Mouse (Mus musculus) testis, adult 2 months (tissue): ENCODE measurements around the gene Zfp648. TPM values are rescaled to one million over a fixed set of nuclear protein-coding genes. Genes with fewer than 3 reads are reported as not detected.

Experiments used
- H3K27ac ChIP-seq: fragments of 200-500 bp; 2 replicates; pipeline ENCODE4 v1.5.1; 2012; ENCODE audit warnings: low read depth, low read length; ENCODE audit not compliant: control insufficient read depth, insufficient read depth
- H3K27me3 ChIP-seq: fragments of 200-500 bp; 2 replicates; pipeline ENCODE4 v1.6.1; 2012; ENCODE audit warnings: mild to moderate bottlenecking, low read length, moderate library complexity; ENCODE audit not compliant: control insufficient read depth, insufficient read depth
- H3K36me3 ChIP-seq: fragments of 200-500 bp; 2 replicates; pipeline ENCODE4 v1.6.1; 2012; ENCODE audit warnings: mild to moderate bottlenecking, low read length; ENCODE audit not compliant: control insufficient read depth, insufficient read depth
- H3K4me1 ChIP-seq: fragments of 200-500 bp; 2 replicates; pipeline ENCODE4 v1.6.1; 2012; ENCODE audit warnings: low read length; ENCODE audit not compliant: control insufficient read depth, insufficient read depth
- H3K4me3 ChIP-seq: fragments of 200-500 bp; 2 replicates; pipeline ENCODE4 v1.5.1; 2012; ENCODE audit warnings: low read depth, mild to moderate bottlenecking, low read length, moderate library complexity, mixed read lengths; ENCODE audit not compliant: control insufficient read depth
- CTCF ChIP-seq: fragments of 200-500 bp; IDR thresholded peaks from 2 replicates; pipeline ENCODE4 v1.5.1; 2012; ENCODE audit warnings: low read depth, mild to moderate bottlenecking, inconsistent platforms, low read length, moderate library complexity; ENCODE audit not compliant: control insufficient read depth, insufficient read depth, insufficient replicate concordance
- POLR2A ChIP-seq: fragments of 200-500 bp; IDR thresholded peaks from 2 replicates; pipeline ENCODE4 v1.6.1; 2012; ENCODE audit warnings: low read depth, mild to moderate bottlenecking, inconsistent platforms, low read length, moderate library complexity; ENCODE audit not compliant: control insufficient read depth
- polyA plus RNA-seq: library from polyadenylated mRNA; depleted of rRNA; stranded (reverse); fragments of >200 nt; gene quantifications from 2 replicates; pipeline ENCODE4 v1.2.3, GENCODE M21; 2012; rRNA removed

Gene Zfp648
- polyA plus RNA-seq = 0.59 TPM in 1 of 2 replicates, not detected in the other

DNA sequence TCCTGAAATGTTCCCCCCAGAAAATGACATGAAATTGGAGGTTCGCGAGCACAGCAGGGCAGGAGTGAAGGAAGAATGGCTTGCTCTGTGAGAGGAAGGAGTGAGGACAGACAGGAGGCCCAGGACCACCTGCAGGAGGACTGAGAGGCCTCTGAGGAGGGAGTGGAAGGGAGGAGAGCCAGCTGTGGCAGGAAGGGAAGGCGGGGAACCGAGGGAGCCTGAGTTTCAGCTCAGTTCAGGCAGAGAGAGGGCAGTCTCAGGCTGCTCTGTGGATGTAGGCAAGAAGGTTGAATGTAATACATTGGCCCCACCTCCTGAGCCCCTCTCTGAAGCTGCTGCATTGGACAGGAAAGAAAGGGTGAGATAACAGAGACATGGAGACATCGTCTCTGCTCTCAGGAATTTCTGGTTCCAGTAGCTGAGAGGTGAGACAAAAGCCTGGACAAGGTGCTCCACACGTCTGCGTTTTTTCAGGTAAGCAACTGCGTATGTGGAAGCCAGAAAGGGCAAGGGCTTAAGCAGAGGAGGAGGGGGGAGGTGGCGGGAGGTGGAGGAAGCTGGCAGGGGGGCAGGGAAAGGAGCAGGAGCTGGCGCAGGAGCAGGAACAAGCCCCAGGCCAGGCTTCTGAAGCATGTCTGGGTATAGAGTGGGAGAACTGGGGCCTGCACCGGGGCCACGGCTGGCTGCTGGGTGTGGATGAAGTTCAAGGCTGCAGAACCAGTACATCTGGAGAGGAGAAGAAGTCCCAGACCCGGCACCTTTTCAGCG, at the start of gene Zfp648:
Gene Zfp648 (plus strand): TSS at position 233 of the 768 bp plus-strand sequence.
- Histone ChIP-seq H3K27me3 (no peaks in the 10 kb centered on the region), H3K4me1 (peaks cover 7% of the 10 kb centered on the region; the same call in 1 of the 2 replicates), H3K36me3 (no peaks in the 10 kb centered on the region), H3K27ac (no peak within 1 kb of the TSS), H3K4me3 (no peak within 1 kb of the TSS)
- no peak for TF ChIP-seq CTCF
- TF ChIP-seq POLR2A = no peak

DNA sequence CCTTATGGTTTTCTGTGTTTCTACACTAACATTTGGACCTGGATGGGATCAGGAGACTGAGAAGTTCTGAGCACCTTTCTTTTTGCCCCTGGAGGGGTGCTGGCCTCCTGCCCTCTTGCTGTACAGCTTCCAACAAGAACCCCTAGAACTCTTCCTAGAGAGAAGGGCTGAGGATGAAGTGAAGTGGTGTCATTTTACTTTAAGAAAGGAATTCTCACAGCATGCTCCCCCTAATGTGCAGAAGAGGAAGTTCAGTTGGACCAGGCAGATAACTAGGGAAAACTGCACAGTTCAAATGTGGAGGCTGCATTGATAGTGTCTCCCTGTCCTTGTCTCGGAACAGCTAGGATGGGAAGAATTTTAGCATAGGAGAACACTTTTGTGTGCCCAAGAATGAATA, 48.4 kb upstream of the Zfp648 start:
- H3K27ac ChIP-seq = no peak overlapping the region

GRCm38 (mm10) chr1:154153800-154154199, 47.2 kb upstream of the Zfp648 start:
- TF ChIP-seq CTCF (no peak), POLR2A (no peak)
- H3K27ac ChIP-seq = no peak overlapping the region
- no peak overlapping the region for H3K4me3 ChIP-seq
- no peaks in the 10 kb centered on the region for H3K36me3 ChIP-seq
- no peaks in the 10 kb centered on the region for H3K27me3 ChIP-seq
- H3K4me1 ChIP-seq = no peaks in the 10 kb centered on the region; the same call in 1 of the 2 replicates

More for the DNA sequence above, 48.4 kb upstream of the Zfp648 start:
- H3K36me3 ChIP-seq = no peaks in the 10 kb centered on the region
- H3K4me1 ChIP-seq = no peaks in the 10 kb centered on the region; the same call in 1 of the 2 replicates
- TF ChIP-seq POLR2A = no peak
- no peak for TF ChIP-seq CTCF
- H3K4me3 ChIP-seq = no peak overlapping the region
- H3K27me3 ChIP-seq = no peaks in the 10 kb centered on the region

- H3K36me3 ChIP-seq = no peaks in the 10 kb centered on the region
- H3K27ac ChIP-seq = peak overlapping the region; percentile 66
- TF ChIP-seq CTCF (no peak), POLR2A (no peak)
- H3K4me1 ChIP-seq = no peaks in the 10 kb centered on the region; the same call in 1 of the 2 replicates
- H3K27me3 ChIP-seq = no peaks in the 10 kb centered on the region
- no peak overlapping the region for H3K4me3 ChIP-seq
Observed at GRCm38 (mm10) chr1:154156177-154157062, 44.6 kb upstream of the Zfp648 start.

GRCm38 (mm10) chr1:154157131-154157530, 43.9 kb upstream of the Zfp648 start:
- Histone ChIP-seq H3K36me3 (no peaks in the 10 kb centered on the region), H3K27me3 (no peaks in the 10 kb centered on the region), H3K4me1 (no peaks in the 10 kb centered on the region; the same call in 1 of the 2 replicates), H3K4me3 (no peak overlapping the region), H3K27ac (no peak overlapping the region)
- TF ChIP-seq POLR2A (no peak), CTCF (no peak)

DNA sequence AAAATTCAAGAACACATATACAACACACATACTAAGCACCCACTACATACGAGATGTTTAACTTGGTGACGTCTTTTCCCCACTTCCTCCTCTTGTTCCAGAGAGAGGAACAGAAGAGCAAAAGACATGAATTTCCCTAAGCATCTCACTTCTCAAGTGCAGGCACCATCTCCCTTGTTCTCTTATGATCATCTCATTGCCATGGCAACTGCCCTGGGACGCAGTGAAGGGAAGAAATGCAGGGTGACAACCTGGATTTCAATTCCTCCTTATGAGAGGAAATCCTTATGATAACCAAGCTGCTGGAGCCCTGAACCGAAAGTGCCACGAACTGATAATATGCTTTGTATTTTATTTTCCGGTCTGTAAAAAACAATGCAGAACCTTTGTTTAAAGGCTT, 33.3 kb upstream of the Zfp648 start:
- H3K4me3 ChIP-seq = no peak overlapping the region
- H3K27me3 ChIP-seq = no peaks in the 10 kb centered on the region
- no peaks in the 10 kb centered on the region for H3K4me1 ChIP-seq
- no peaks in the 10 kb centered on the region for H3K36me3 ChIP-seq
- H3K27ac ChIP-seq = no peak overlapping the region
- TF ChIP-seq POLR2A (no peak), CTCF (no peak)

DNA sequence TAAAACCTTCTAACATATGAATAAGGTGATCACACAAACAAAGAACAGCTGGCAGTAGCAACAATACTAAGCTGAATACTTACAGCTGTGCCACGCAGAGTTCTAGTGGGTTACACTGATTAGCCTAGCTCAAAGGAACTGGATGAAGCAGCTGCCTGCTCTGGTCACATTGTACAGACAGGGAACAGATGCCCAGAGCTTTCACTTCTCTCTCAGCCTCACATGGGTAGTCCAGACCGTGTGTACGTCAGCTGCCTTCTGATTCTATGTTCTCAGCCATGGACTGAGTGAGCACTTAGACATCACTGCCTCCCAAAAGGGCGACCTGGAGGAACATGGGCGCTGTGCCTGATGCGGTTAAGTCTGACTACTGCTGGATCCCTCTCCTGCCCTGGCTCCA, 25.7 kb upstream of the Zfp648 start:
- no peak for TF ChIP-seq POLR2A
- no peak for TF ChIP-seq CTCF
- Histone ChIP-seq H3K4me1 (no peaks in the 10 kb centered on the region), H3K36me3 (no peaks in the 10 kb centered on the region), H3K27me3 (no peaks in the 10 kb centered on the region), H3K27ac (no peak overlapping the region), H3K4me3 (no peak overlapping the region)
